In the genomic region with DNA sequence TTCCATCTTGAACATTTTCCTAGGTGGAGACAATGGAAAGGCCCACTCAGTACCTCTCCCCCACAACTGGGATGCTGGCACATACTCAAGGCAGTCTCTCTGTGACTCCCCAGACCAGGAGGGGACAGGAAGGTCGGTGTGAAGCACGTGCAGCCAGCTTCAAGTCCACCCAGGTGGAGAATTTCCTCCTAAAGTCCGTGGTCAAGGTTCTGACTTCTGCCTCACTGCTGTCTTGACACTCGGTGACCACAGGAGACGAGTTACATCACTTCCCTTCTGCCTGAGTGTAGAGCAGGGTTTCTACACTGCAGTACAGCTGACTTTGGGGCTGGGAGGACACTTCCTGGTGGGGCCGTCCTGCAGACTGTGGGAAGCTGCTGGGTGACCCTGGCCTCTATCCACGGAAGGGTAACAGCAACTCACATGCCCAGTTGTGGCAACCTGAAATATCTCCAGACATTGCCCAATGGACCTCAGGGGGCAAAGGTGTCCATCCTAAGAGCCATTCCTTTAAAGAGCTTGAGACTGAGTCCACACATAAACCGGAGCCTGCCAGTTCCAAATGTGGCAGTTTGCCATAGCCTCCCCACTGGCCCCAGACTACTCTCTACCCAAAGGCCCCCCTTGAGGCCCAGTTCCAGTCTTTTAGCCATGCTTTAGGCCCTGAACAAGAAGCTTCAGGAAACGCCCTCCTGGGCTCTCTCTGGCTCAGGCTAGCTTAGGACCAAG, we compare ENCODE assay signal across 13 mouse cellular contexts. TPM values are rescaled to one million over a fixed set of nuclear protein-coding genes. Genes with fewer than 3 reads are reported as not detected.
DNase-seq lines count a peak whose midpoint lies in the region; ATAC-seq and TF ChIP-seq lines count a peak whose summit lies in the region.
"Had no signal": no experiment of that assay in that cellular context is flagged by ENCODE, and none has a peak within 500 bp of the region (broad histone marks: within the 10 kb centered on the region; RNA-seq: fewer than 3 reads in every experiment).

No protein-coding gene starts in this region.

- H3K4me3 ChIP-seq in cerebellum, adult 2 months (replicated peaks; ENCODE audit: insufficient read depth, low read depth, low read length) = no peak overlapping the region
- H3K4me3 ChIP-seq in lung, adult 2 months (replicated peaks; ENCODE audit: extremely low read depth, low read depth, low read length) = no peak overlapping the region
- H3K4me3 ChIP-seq in limb, embryonic 10.5 days = no peak overlapping the region
- no peak overlapping the region for H3K4me3 ChIP-seq in forebrain, embryonic 12.5 days (replicated peaks)
- H3K4me3 ChIP-seq: embryonic facial prominence, embryonic 13.5 days had no signal

- H3K36me3 ChIP-seq in limb, embryonic 10.5 days = no peaks in the 10 kb centered on the region
- no peaks in the 10 kb centered on the region for H3K36me3 ChIP-seq in forebrain, embryonic 12.5 days (replicated peaks)
- H3K36me3 ChIP-seq: embryonic facial prominence, embryonic 13.5 days; G1E had no signal

- H3K4me1 ChIP-seq in cerebellum, adult 2 months (ENCODE audit: control insufficient read depth, insufficient read depth, low read length) = peaks cover 17% of the 10 kb centered on the region
- H3K4me1 ChIP-seq in lung, adult 2 months (ENCODE audit: control insufficient read depth, insufficient read depth, low read length) = peaks cover 2% of the 10 kb centered on the region; the same call in 1 of the 2 replicates
- peaks cover 6% of the 10 kb centered on the region; the same call in 1 of the 2 replicates for H3K4me1 ChIP-seq in limb, embryonic 10.5 days
- no peaks in the 10 kb centered on the region for H3K4me1 ChIP-seq in forebrain, embryonic 12.5 days
- H3K4me1 ChIP-seq: embryonic facial prominence, embryonic 13.5 days had no signal

- no peak for TF ChIP-seq CTCF in cerebellum, adult 2 months (IDR thresholded peaks at IDR 0.05; ENCODE audit: borderline replicate concordance, insufficient read depth, low read depth, low read length)
- no peak for TF ChIP-seq CTCF in lung, adult 2 months (IDR thresholded peaks at IDR 0.05; ENCODE audit: insufficient read depth, low read length)

- WGBS in cerebellum, adult 2 months = 59% methylated on average over 9 of the region's 9 CpGs
- 31% methylated on average over 9 of the region's 9 CpGs for WGBS in lung, adult 2 months
- WGBS in limb, embryonic 10.5 days = 75% methylated on average over 9 of the region's 9 CpGs
- 73% methylated on average over 9 of the region's 9 CpGs for WGBS in forebrain, embryonic 12.5 days

- no peak for TF ChIP-seq POLR2A in cerebellum, adult 2 months (IDR thresholded peaks at IDR 0.05; ENCODE audit: borderline replicate concordance, insufficient read depth, low read length)
- no peak for TF ChIP-seq POLR2A in lung, adult 2 months (IDR thresholded peaks at IDR 0.05; ENCODE audit: borderline replicate concordance, extremely low read depth, low read depth, low read length)

- no peak overlapping the region for H3K27ac ChIP-seq in cerebellum, adult 2 months (ENCODE audit: insufficient read depth, low read length)
- no peak overlapping the region for H3K27ac ChIP-seq in limb, embryonic 10.5 days
- H3K27ac ChIP-seq in forebrain, embryonic 12.5 days = no peak overlapping the region
- H3K27ac ChIP-seq: embryonic facial prominence, embryonic 13.5 days had no signal

- ATAC-seq in megakaryocyte, adult 5-6 weeks (ENCODE audit: poor library complexity, severe bottlenecking) = peak; percentile 96
- no peak for ATAC-seq in forebrain, embryonic 12.5 days (ENCODE audit: low FRiP score)

- H3K27me3 ChIP-seq in cerebellum, adult 2 months (ENCODE audit: control insufficient read depth, insufficient read depth, low read length) = no peaks in the 10 kb centered on the region
- no peaks in the 10 kb centered on the region for H3K27me3 ChIP-seq in limb, embryonic 10.5 days (ENCODE audit: low read depth, poor library complexity, severe bottlenecking)
- H3K27me3 ChIP-seq in forebrain, embryonic 12.5 days = no peaks in the 10 kb centered on the region

- no peak overlapping the region for H3K9ac ChIP-seq in forebrain, embryonic 12.5 days
- H3K9ac ChIP-seq: embryonic facial prominence, embryonic 13.5 days; lung, embryonic 14.5 days had no signal

- no peaks in the 10 kb centered on the region for H3K9me3 ChIP-seq in limb, embryonic 10.5 days (replicated peaks)
- no peaks in the 10 kb centered on the region; the same call in none of the 2 replicates for H3K9me3 ChIP-seq in forebrain, embryonic 12.5 days
- H3K9me3 ChIP-seq: embryonic facial prominence, embryonic 13.5 days had no signal

- intact Hi-C loops in left cerebral cortex, postnatal 14 days (cut with DNase I) = no loop called here

- H3K4me2 ChIP-seq in forebrain, embryonic 12.5 days = no peak overlapping the region
- H3K4me2 ChIP-seq: embryonic facial prominence, embryonic 13.5 days; lung, embryonic 14.5 days had no signal

- peak; percentile 24 for DNase-seq in cerebellum, adult 9-10 months
- DNase-seq in cerebellum, adult 2 months = no peak
- DNase-seq in lung, postnatal 25 days (ENCODE audit: low spot score) = peak; percentile 52
- DNase-seq in lung, adult 2 months = no peak
- no peak for DNase-seq in left cerebral cortex, postnatal 14 days (ENCODE audit: low spot score in 2 of 2)
- no peak for DNase-seq in limb, embryonic 10.5 days (ENCODE audit: low spot score)
- DNase-seq: adrenal gland, postnatal 10 days; heart, postnatal 4 days; lung, embryonic 14.5 days had no signal

RNA-seq across cellular contexts. Expression of gene Ppp2r5c, which starts 10.1 kb away (rescaled TPM):
- polyA plus RNA-seq in cerebellum, adult 2 months (2012; rRNA removed) = 117 and 136 TPM in 2 replicates
- polyA plus RNA-seq in lung, adult 2 months (2012; rRNA removed) = 30.4 and 45.1 TPM in 2 replicates
- total RNA-seq in megakaryocyte, adult 5-6 weeks (2015) = 164 and 178 TPM in 2 replicates
- 293 and 306 TPM in 2 replicates for total RNA-seq in megakaryocyte, adult 5-6 weeks (2017)
- total RNA-seq in left cerebral cortex, postnatal 14 days (2021) = 100 to 1,000 TPM; 242 to 247 TPM
- polyA plus RNA-seq in limb, embryonic 10.5 days (2016; fragmentation: Nextera tagmentation; extraction: Ambion mirVana) = 136 and 148 TPM in 2 replicates
- 152 and 157 TPM in 2 replicates for polyA plus RNA-seq in forebrain, embryonic 12.5 days (2016; fragmentation: Nextera tagmentation; extraction: Ambion mirVana)

Comparison
In these comparisons a context has a peak if more than half of its experiments do, and no peak if none do; other contexts are left out.
1. DNase-seq: peak in cerebellum, adult 9-10 months (single experiment) and lung, postnatal 25 days (single experiment); none in cerebellum, adult 2 months (0 of 2), lung, adult 2 months (single experiment), left cerebral cortex, postnatal 14 days (0 of 2) and limb, embryonic 10.5 days (single experiment).